Mouse (Mus musculus) adrenal gland, adult 8-10 months (tissue): Measurements from ENCODE around the gene Iqschfp. TPM values are rescaled to one million over a fixed set of nuclear protein-coding genes. Genes with fewer than 3 reads are reported as not detected.
A peak's percentile ranks its signal among the peaks of the same experiment; 100 is the strongest.

Experiments used
- DNase-seq: peaks from one replicate; pipeline ENCODE4 v3.0.0; 2022
- total RNA-seq, 4 experiments: library from RNA; stranded (reverse); gene quantifications; 2 replicates each; pipeline ENCODE4 v1.2.4; 2022

Gene Iqschfp
- total RNA-seq, 4 experiments from 2014 or later = not detected

DNA sequence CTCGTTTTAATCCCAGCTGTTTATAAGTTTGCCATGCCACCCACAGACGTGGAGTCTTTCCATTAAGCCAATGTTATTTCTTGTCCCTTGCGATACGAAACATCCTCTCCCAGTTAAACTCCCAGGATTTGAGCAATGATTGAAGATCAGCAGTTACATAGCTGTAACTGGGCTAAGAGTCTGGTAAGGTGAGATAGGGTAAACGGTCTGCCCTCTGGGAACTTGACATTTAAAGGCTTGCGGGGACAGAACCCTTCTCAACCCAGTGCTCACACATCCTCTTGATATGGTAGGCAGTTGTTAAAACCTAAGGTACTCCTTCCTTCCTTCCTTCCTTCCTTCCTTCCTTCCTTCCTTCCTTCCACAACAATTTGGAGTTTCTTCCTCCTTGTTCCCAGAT lies 604.5 kb downstream of the Iqschfp start:
- DNase-seq = no peak

DNA sequence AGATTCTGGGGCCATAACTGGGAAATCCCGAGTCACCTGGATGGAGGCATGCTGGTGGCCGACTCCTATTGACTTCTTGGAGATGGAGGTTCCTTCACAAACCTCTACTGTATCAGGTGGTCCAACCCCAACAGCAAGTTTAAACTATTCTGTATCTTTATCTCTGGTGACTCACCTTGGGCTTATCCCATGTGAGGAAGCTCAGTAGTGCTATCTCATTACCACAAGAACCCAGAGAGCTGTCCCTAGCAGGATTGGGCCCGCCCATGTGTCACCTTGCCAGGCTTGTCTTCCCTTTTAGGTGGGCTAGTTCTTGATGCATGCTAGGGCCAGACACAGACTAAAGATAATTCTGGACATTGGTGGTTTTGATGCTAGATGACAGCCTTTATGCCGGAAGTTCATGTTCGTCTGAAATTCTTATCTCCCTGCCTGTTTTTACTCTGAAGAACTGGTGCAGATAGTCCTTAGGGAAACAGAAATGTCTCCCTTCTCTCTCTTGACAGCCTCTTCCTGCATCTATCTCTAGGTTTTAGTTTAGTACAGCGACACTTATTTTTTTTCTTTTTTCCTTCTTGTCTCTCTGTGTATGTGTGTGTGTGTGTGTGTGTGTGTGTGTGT lies 607.6 kb downstream of the Iqschfp start:
- no peak for DNase-seq

GRCm38 (mm10) chr3:68504838-68505237 lies 612.8 kb downstream of the Iqschfp start:
- DNase-seq = no peak

- no peak for DNase-seq
Measured at GRCm38 (mm10) chr3:68506769-68507318, 614.8 kb downstream of the Iqschfp start.

DNA sequence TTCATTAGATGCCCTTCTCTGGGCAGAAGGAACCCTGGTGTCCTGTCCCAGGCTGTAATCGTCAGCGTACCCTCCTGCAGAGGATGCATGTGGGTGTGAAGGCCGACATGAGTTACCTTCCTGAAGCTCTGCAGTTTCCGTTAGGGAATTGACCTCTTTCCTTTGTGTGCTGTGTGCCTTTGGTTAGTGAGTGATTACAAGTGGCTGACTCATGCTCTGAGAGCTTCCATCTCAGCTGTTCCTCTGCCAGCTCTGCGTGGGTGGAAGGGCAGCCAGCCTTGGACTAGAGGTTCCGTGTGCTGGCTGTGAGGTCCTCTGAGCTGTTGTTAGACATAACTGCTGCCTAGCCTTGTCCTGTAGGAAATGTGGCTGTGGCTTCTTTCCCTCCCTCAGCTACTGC lies 616.6 kb downstream of the Iqschfp start:
- peak; percentile 78 for DNase-seq

DNA sequence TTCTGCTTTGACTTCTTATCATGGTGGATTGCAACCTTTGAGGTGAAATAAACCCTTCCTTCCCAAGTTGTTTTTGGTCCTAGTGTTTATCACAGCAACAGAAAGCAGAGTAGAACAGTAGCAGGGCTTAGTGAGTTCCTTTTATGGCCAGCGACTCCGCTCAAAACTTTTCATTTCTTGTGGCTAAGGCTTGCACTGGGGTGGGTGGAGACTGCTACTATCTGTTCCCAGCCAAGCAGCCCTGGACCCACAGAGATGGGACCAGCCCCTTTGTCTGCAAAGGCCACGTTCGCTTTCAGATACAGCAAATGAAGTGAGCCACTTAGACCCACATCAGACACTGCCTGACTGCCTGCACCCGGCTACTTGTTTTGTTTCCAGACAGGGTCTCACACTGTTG lies 618.8 kb downstream of the Iqschfp start:
- no peak for DNase-seq

GRCm38 (mm10) chr3:68511744-68512143 lies 619.7 kb downstream of the Iqschfp start:
- no peak for DNase-seq

DNA sequence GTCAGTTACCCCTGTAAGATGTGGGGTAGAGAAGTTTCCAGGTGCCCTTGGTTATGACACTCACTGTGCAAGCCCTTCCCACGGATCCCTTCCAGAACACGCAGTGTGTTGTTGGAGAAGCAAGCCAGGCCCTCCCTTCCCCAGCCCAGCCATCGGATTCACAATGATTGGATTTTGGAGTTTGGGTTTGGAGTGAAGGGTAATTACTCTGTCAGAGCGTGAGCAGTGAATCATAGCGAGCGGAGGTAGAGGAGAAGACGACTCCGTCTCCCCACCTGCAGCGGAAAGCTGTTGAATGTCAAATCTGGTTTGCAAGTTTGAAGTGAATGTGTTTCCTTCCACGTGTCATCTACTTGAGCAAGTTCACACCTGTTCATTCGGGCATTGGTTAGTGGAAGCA lies 620.3 kb downstream of the Iqschfp start:
- DNase-seq = no peak

DNA sequence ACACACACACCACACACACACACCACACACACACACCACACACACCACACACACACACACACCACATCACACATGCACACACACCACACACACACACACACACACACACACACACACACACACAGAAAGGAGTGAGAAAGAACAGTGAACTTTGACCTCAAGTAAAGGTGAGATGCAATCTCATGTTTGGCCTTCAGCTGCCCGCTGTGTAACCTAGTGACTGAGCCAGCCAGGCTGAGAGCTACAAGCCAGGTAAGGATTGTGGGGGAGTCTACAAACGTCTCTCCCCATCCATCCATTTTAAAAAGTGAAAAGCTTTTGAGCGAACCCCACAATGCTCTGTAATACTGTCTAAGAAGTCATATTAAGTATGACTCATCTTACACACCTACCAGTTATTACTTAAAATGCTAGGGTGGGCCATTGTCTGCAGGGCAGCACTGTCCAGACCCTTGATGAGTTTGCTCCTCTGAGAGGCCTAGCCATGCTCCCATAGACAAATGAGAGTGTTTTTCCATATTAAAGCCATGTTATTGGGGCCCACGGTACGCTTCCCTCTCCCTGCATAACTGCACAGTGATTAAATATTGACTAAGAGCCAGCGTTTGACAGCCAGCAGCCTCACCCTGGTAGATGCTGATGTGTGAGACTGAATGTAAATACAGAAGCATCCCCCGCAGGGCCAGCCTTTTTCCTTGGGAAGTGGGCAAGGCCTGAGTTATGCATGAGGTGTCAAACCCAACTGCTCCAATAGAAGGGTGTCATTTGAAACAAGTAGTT lies 621.5 kb downstream of the Iqschfp start:
- DNase-seq = no peak

DNA sequence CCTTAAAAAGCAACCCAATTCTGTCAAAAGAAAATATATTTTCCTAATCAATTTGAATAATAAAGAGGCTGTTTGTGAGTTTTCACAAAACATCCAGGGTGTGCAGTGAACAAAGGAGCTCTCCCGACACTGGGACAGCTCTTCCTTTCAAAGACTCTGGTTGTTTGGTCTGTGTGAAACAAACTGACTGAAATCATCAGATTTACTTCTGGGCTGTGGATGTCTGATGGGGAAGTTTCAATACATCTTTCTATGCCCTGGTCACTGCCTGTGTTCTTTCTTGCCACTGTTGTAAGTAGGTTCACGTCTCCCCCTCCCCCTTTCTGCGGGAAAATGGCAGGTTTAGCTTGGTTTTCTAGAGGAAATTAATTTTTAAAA lies 622.1 kb downstream of the Iqschfp start:
- DNase-seq = no peak

GRCm38 (mm10) chr3:68514717-68515116 lies 622.7 kb downstream of the Iqschfp start:
- no peak for DNase-seq

GRCm38 (mm10) chr3:68516393-68517081 lies 624.5 kb downstream of the Iqschfp start:
- DNase-seq = no peak

DNA sequence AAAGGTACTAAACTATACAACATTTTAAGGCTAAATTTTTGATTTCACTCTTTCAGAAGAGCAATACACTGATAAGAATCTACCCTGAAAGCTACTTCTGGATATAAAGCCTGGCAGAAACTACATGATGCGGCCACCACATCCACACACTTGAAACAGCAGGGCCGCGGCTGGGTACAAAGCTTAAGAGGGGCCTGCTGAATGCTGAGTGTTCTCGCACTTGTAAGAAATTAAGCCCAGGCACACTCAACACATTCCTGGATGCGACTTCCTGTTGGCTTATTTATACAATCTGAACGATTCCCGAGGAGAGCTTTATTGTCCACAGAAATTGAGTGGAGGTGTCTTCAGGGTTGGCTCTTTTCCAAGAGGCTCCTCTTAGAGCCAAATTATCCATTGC lies 625.2 kb downstream of the Iqschfp start:
- no peak for DNase-seq

DNA sequence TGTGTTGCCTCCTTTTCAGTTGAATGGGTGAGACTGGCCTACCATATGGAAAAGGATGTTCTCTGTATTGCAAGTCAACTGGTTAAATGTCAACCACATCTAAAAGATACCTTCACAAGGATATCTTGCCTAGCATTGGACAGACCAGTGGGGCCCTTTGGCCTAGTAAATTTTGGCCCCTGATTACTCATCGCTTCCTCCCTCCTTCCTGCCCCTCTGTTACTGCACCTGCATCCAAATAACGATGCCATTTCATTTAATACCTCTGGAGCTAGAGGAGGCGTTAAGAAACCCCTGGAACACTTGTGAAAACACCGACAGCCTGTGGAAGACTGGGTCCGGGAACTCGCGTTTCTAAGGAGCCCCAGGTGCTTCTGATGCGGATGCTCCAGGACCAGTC lies 626.0 kb downstream of the Iqschfp start:
- no peak for DNase-seq

DNA sequence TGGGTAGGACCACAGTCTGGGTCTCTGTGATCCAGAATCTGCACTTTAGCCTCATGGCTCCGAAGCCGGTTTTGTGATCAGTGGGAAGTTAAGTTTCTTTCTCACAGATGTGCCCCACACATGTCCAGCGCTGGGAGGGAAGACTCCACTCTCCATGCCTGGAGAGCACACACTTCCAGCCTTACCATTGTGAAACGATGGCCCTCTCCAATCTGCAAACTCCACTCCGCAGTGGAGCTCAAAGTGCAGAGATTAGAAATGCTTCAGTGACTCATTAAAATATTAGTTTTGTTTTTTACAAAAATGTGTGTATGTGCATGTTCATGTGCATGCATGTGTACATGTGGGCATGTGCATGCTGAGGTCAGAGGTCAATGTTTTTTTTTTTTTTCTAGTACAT lies 626.6 kb downstream of the Iqschfp start:
- no peak for DNase-seq

DNA sequence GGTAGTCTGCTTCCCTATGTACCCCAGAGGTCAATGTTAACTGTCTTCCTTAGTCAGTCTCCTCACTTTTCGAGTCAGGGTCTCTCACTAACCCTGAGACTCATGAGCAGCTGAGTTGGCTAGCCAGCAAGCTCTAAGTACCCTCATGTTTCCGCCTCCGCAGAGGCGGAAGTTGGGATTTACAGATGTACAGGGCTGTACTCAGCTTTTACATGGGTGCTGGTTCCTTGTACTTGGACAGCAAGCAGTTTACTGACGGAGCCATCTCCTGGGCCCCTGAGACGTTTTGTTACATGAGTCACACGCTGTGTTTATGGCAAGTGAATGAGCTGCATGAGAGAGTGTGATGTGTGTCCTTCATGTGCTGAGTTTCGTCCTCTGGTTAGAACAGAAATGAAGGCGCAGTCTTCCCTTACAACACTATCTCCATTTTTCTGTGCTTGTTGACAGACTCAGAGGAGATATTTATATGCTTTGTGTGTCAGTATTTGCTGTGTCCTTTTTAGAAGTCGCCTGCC lies 633.4 kb downstream of the Iqschfp start:
- DNase-seq = no peak

- DNase-seq = no peak
Measured at GRCm38 (mm10) chr3:68526416-68526815, 634.4 kb downstream of the Iqschfp start.

DNA sequence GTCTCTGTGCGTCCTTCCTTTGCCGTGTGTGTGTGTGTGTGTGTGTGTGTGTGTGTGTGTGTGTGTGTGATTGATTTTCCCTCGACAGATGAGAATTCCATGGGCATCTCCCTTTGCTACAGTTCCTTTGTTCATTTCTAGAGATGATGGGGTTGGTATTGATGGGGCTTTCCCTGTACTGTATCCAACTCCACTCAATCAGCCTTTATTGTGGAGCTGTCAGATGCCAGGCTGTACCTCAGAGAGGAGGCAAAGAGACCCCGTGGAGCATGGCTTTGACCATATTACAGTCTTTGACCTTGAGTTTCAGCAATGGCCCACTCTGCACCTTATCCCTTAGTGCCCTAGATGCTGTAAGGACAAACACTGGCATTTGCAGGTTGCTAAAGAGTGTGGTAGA lies 635.1 kb downstream of the Iqschfp start:
- no peak for DNase-seq

DNA sequence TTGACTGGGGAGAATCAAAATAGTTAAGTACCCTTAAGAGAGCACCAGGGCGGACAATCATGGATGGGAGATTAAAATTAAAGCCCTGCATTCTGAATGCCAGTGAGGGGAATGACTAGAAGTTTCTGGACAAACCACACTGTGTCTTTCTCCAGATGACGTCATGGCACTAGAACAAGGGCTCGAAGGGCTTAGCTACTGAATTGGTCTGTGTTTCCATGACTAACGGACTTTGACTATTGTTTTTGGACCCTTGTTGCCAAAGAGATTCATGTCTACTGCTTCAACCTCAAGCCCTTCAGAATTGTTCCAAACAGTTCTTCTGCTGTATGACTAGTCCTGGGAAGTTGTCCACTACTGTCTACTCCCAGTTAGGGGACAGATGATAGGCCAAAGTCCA lies 639.9 kb downstream of the Iqschfp start:
- DNase-seq = no peak

DNA sequence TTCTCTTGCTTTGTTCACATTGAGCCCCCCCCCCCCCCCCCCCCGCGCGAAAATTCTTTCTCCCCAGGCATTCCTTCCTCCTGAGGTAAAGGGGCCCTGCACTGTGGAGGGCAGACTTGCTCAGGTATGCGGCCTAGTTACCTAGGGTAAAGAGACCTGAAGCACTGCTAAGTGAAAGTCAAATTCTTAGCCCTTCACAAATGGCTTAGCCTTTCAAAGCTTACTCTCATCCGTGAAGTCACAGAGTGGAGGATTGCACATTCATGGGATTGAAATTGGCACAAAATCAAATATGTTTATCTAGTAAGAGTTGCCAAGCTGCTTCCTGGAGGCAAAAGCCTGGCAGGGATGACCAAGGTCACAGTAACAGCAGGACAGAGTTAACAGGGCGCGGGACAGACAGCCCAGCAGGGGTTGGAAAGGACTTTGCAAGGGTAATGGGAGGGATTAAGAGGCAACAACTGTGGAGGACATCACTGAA lies 642.6 kb downstream of the Iqschfp start:
- no peak for DNase-seq

DNA sequence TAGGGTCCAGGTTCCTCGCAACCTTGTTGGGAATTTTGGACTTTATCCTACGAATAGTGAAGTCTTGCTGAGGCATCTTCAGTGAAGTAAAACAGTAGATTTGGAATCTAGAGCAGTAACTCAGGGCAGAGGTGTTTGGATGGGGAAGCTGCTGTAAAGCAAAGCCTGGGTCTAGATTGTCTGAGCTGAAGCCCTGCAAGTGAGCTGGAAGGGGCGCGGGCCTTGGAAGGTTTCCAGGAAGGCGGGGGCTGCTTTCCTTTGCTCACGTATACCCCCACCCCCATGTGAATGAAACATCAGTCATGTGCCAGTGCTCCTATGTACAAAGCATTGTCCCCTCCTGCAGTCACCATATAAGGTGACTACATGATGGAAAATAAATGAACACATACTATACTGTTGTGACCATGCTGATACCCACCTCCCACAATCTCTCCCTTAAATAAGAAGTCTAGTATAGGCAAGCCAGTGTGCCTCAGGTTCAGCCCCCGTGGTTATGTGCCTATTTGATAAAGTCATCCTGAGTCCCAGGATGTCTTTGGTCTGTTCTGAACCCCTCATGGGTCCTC lies 643.2 kb downstream of the Iqschfp start:
- DNase-seq = no peak

GRCm38 (mm10) chr3:68536071-68536470 lies 644.0 kb downstream of the Iqschfp start:
- DNase-seq = no peak

GRCm38 (mm10) chr3:68541688-68542087 lies 649.7 kb downstream of the Iqschfp start:
- no peak for DNase-seq
